Comparison of ENCODE assay signal across 8 mouse cellular contexts in the genomic region with DNA sequence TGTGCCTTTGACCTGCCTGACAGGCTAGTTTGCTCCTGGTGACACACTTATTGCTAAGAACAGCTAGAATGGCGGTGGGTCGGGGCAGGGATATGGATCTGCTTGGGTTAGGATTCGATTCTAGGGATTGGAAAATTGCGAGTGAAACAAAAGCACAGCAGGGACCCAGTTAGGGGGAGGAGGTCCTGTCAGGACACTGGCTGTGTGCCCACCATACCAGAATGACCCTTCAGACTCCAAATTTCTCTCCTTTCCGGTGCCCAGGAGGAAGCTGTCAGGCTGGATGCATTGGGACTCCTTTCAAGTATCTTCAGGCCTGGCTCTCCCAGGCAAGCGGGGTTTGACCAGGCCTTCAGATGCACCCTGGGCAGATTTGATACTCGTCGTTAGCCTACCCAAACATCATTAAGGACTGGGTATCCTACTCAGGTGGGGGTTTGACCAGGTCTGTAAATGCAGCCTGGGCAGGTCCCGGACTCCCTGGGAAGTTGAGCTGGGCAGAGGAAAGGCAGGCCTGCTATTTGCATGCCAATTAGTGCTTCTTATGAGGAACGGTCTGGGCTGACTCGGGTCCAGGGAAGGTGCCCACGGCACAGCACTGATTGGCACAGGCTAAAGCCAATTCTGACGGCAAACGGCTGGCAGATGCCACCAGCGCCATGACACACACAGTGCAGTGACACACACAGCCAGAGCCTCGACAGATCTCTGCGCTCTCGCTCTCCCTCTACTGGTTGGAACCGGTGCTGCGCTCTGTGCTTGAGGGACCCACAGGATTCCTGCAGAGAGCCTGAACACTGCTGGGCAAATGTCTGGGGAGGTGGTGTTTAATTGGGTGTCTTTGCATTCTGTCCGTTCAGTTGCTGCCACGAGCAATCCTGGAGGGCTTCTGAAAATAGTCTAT.
DNase-seq lines count a peak whose midpoint lies in the region; ATAC-seq lines count a peak whose summit lies in the region.

No protein-coding gene starts in this region.

- peak; percentile 1 for DNase-seq in CD4-positive, CD25-positive, alpha-beta regulatory T cell, adult 2 months (ENCODE audit: low read depth, low spot score)
- peak; percentile 80 to 93 for DNase-seq in cerebellum, postnatal 4 days (ENCODE audit: low spot score in 2 of 2)
- peak; percentile 3 to 11 for DNase-seq in gastrocnemius, adult 8-10 months (ENCODE audit: low spot score in 2 of 2)
- DNase-seq in left cerebral cortex, postnatal 10 days (ENCODE audit: extremely low spot score in 1 of 2, low spot score in 2 of 2) = peak; percentile 62 to 76
- DNase-seq in midbrain, embryonic 10.5 days (ENCODE audit: low spot score) = peak; percentile 81

- no peak for ATAC-seq in CD4-positive, CD25-positive, alpha-beta regulatory T cell, adult 4 months
- ATAC-seq in intestine, embryonic 15.5 days = peak; percentile 82
- peak; percentile 80 for ATAC-seq in stomach, embryonic 16.5 days (ENCODE audit: insufficient read depth, low FRiP score)

- no peak overlapping the region for H3K4me3 ChIP-seq in intestine, embryonic 15.5 days (replicated peaks)
- peak overlapping the region; percentile 36 for H3K4me3 ChIP-seq in midbrain, embryonic 10.5 days
- H3K4me3 ChIP-seq in stomach, embryonic 16.5 days (replicated peaks; ENCODE audit: low read length) = no peak overlapping the region

- no peaks in the 10 kb centered on the region for H3K9me3 ChIP-seq in intestine, embryonic 15.5 days
- H3K9me3 ChIP-seq in midbrain, embryonic 10.5 days (replicated peaks) = no peaks in the 10 kb centered on the region
- no peaks in the 10 kb centered on the region for H3K9me3 ChIP-seq in stomach, embryonic 16.5 days (replicated peaks; ENCODE audit: control insufficient read depth, low read length)

- H3K27me3 ChIP-seq in intestine, embryonic 15.5 days (replicated peaks) = no peaks in the 10 kb centered on the region
- peaks cover 17% of the 10 kb centered on the region for H3K27me3 ChIP-seq in midbrain, embryonic 10.5 days (ENCODE audit: low read depth, poor library complexity, severe bottlenecking)
- H3K27me3 ChIP-seq in stomach, embryonic 16.5 days (ENCODE audit: control insufficient read depth, insufficient read depth, low read length) = no peaks in the 10 kb centered on the region

- H3K36me3 ChIP-seq in intestine, embryonic 15.5 days = no peaks in the 10 kb centered on the region
- H3K36me3 ChIP-seq in midbrain, embryonic 10.5 days = no peaks in the 10 kb centered on the region
- H3K36me3 ChIP-seq in stomach, embryonic 16.5 days (ENCODE audit: control insufficient read depth, insufficient read depth, low read length) = no peaks in the 10 kb centered on the region

- H3K27ac ChIP-seq in intestine, embryonic 15.5 days = no peak overlapping the region
- H3K27ac ChIP-seq in midbrain, embryonic 10.5 days (replicated peaks) = peak overlapping the region; percentile 50; the same call in 1 of the 2 replicates
- H3K27ac ChIP-seq in stomach, embryonic 16.5 days (ENCODE audit: low read length) = no peak overlapping the region

- intact Hi-C loops in left cerebral cortex, postnatal 10 days (cut with DNase I) = no loop called here

- H3K4me2 ChIP-seq in intestine, embryonic 15.5 days (replicated peaks) = peak overlapping the region; percentile 35
- peak overlapping the region; percentile 20; the same call in 1 of the 2 replicates for H3K4me2 ChIP-seq in stomach, embryonic 16.5 days (ENCODE audit: low read depth, low read length)

- H3K9ac ChIP-seq in intestine, embryonic 15.5 days = no peak overlapping the region
- H3K9ac ChIP-seq in stomach, embryonic 16.5 days (ENCODE audit: low read length) = no peak overlapping the region

- WGBS in intestine, embryonic 15.5 days = 39% methylated on average over 22 of the region's 22 CpGs
- 38% methylated on average over 22 of the region's 22 CpGs for WGBS in midbrain, embryonic 10.5 days
- WGBS in stomach, embryonic 16.5 days = 37% methylated on average over 22 of the region's 22 CpGs

- H3K4me1 ChIP-seq in intestine, embryonic 15.5 days (replicated peaks) = no peaks in the 10 kb centered on the region
- H3K4me1 ChIP-seq in midbrain, embryonic 10.5 days = peaks cover 8% of the 10 kb centered on the region
- no peaks in the 10 kb centered on the region for H3K4me1 ChIP-seq in stomach, embryonic 16.5 days (ENCODE audit: control insufficient read depth, insufficient read depth, low read length)

Comparison
In these comparisons a context has a peak if more than half of its experiments do, and no peak if none do; other contexts are left out.
1. DNase-seq: peak in every context shown above with its lines; median percentile 86 in cerebellum, postnatal 4 days; 81 in midbrain, embryonic 10.5 days; 69 in left cerebral cortex, postnatal 10 days; 7 in gastrocnemius, adult 8-10 months; 1 in CD4-positive, CD25-positive, alpha-beta regulatory T cell, adult 2 months.